Mouse (Mus musculus) embryonic facial prominence, embryonic 15.5 days (tissue): ENCODE data around the gene Aasdh. TPM values are rescaled to one million over a fixed set of nuclear protein-coding genes. Genes with fewer than 3 reads are reported as not detected.
A peak's percentile ranks its signal among the peaks of the same experiment; 100 is the strongest.
"Not testable (repeated sequence)": the region's sequence is repeated elsewhere in the genome, so short reads cannot be mapped to it uniquely, and the experiment has no call there.

Experiments used
- ATAC-seq: fragments of 200-750 bp; cut with Nextera tagmentation; 2 replicates; pipeline ENCODE4 v1.8.0; 2017; ENCODE audit warnings: low read depth, moderate TSS enrichment; ENCODE audit not compliant: insufficient number of reproducible peaks, low FRiP score, low TSS enrichment
- H3K27ac ChIP-seq: fragments of 300-500 bp; sonication (generic); replicated peaks from 2 replicates; pipeline ENCODE4 v1.5.1; 2015; ENCODE audit warnings: mild to moderate bottlenecking, inconsistent platforms
- H3K27me3 ChIP-seq: fragments of 300-500 bp; sonication (generic); 2 replicates; pipeline ENCODE4 v1.6.1; 2015; ENCODE audit warnings: inconsistent platforms
- H3K36me3 ChIP-seq: fragments of 300-500 bp; sonication (generic); 2 replicates; pipeline ENCODE4 v1.6.1; 2015; ENCODE audit warnings: mild to moderate bottlenecking, inconsistent platforms
- H3K4me1 ChIP-seq: fragments of 300-500 bp; sonication (generic); 2 replicates; pipeline ENCODE4 v1.6.1; 2015; ENCODE audit warnings: inconsistent platforms
- H3K4me2 ChIP-seq: fragments of 300-500 bp; sonication (generic); replicated peaks from 2 replicates; pipeline ENCODE4 v1.6.1; 2015; ENCODE audit warnings: mild to moderate bottlenecking, inconsistent platforms
- H3K4me3 ChIP-seq: fragments of 300-500 bp; sonication (generic); replicated peaks from 2 replicates; pipeline ENCODE4 v1.5.1; 2015; ENCODE audit warnings: mild to moderate bottlenecking, inconsistent platforms
- H3K9ac ChIP-seq: fragments of 300-500 bp; sonication (generic); 2 replicates; pipeline ENCODE4 v1.6.1; 2015; ENCODE audit warnings: inconsistent platforms
- H3K9me3 ChIP-seq: fragments of 300-500 bp; sonication (generic); replicated peaks from 2 replicates; pipeline ENCODE4 v1.6.1; 2016; ENCODE audit warnings: inconsistent platforms
- WGBS: fragments of 180-500 bp; shearing (Covaris S2); methylation state at CpG from one replicate; pipeline ENCODE4 v1.1.7; 2015; 5-methylcytosine and 5-hydroxymethylcytosine counted together
- polyA plus RNA-seq: library from polyadenylated mRNA; unstranded; fragments of >200 nt; fragmentation: Nextera tagmentation; extraction: Ambion mirVana; gene quantifications from 2 replicates; pipeline ENCODE4 v1.2.1, GENCODE M21; 2015

Gene Aasdh
- polyA plus RNA-seq, 1 experiment from 2014 or later = 18.8 TPM

- no peaks in the 10 kb centered on the region for H3K27me3 ChIP-seq
- H3K9ac ChIP-seq = no peak overlapping the region
- ATAC-seq = no peak
- peaks cover 13% of the 10 kb centered on the region for H3K4me1 ChIP-seq
- H3K4me2 ChIP-seq = no peak overlapping the region
- no peak overlapping the region for H3K27ac ChIP-seq
- H3K36me3 ChIP-seq = 0 out of 2 replicates have a peak, but pooled peaks cover 5% of the 10 kb centered on the region
- no peaks in the 10 kb centered on the region for H3K9me3 ChIP-seq
- H3K4me3 ChIP-seq = no peak overlapping the region
- WGBS = 69% methylated on average over 6 of the region's 6 CpGs
Measured at GRCm38 (mm10) chr5:76944965-76945677, 39.8 kb upstream of the Aasdh start.

GRCm38 (mm10) chr5:76942505-76942904, 37.2 kb upstream of the Aasdh start:
- Histone ChIP-seq H3K4me1 (peaks cover 6% of the 10 kb centered on the region; the same call in 1 of the 2 replicates), H3K27me3 (no peaks in the 10 kb centered on the region), H3K36me3 (peaks cover 13% of the 10 kb centered on the region; the same call in 1 of the 2 replicates), H3K4me2 (no peak overlapping the region), H3K9ac (no peak overlapping the region), H3K9me3 (no peaks in the 10 kb centered on the region), H3K27ac (no peak overlapping the region), H3K4me3 (no peak overlapping the region)
- ATAC-seq = no peak
- 91% methylated on average over 4 of the region's 4 CpGs for WGBS

- H3K27ac ChIP-seq = no peak overlapping the region
- H3K27me3 ChIP-seq = no peaks in the 10 kb centered on the region
- H3K4me2 ChIP-seq = no peak overlapping the region
- WGBS = 73% methylated on average over 4 of the region's 4 CpGs
- H3K9me3 ChIP-seq = no peaks in the 10 kb centered on the region
- peaks cover 6% of the 10 kb centered on the region; the same call in 1 of the 2 replicates for H3K4me1 ChIP-seq
- no peak for ATAC-seq
- peaks cover 13% of the 10 kb centered on the region; the same call in 1 of the 2 replicates for H3K36me3 ChIP-seq
- no peak overlapping the region for H3K9ac ChIP-seq
- no peak overlapping the region for H3K4me3 ChIP-seq
Measured at GRCm38 (mm10) chr5:76941975-76942374, 36.7 kb upstream of the Aasdh start.

- H3K27ac ChIP-seq = no peak overlapping the region
- H3K36me3 ChIP-seq = peaks cover 13% of the 10 kb centered on the region; the same call in 1 of the 2 replicates
- H3K9ac ChIP-seq = no peak overlapping the region
- H3K27me3 ChIP-seq = no peaks in the 10 kb centered on the region
- H3K4me3 ChIP-seq = no peak overlapping the region
- H3K4me2 ChIP-seq = no peak overlapping the region
- H3K4me1 ChIP-seq = no peaks in the 10 kb centered on the region
- ATAC-seq = no peak
- no peaks in the 10 kb centered on the region for H3K9me3 ChIP-seq
- WGBS = 91% methylated on average over 8 of the region's 8 CpGs
Measured at GRCm38 (mm10) chr5:76939717-76940116, 34.4 kb upstream of the Aasdh start.

GRCm38 (mm10) chr5:76929180-76929877, 24.0 kb upstream of the Aasdh start:
- H3K27me3 ChIP-seq = no peaks in the 10 kb centered on the region
- 66% methylated on average over 7 of the region's 7 CpGs for WGBS
- H3K36me3 ChIP-seq = peaks cover 19% of the 10 kb centered on the region
- H3K9ac ChIP-seq = no peak overlapping the region
- peak overlapping the region; percentile 38; the same call in 1 of the 2 replicates for H3K4me2 ChIP-seq
- H3K4me1 ChIP-seq = peaks cover 5% of the 10 kb centered on the region
- H3K9me3 ChIP-seq = no peaks in the 10 kb centered on the region
- H3K27ac ChIP-seq = peak overlapping the region; percentile 48; the same call in 1 of the 2 replicates
- H3K4me3 ChIP-seq = no peak overlapping the region
- no peak for ATAC-seq

- Histone ChIP-seq H3K4me1 (peaks cover 5% of the 10 kb centered on the region), H3K9ac (no peak overlapping the region), H3K36me3 (peaks cover 19% of the 10 kb centered on the region), H3K4me2 (peak overlapping the region; percentile 38), H3K27me3 (no peaks in the 10 kb centered on the region), H3K4me3 (peak overlapping the region; percentile 27), H3K9me3 (no peaks in the 10 kb centered on the region), H3K27ac (peak overlapping the region; percentile 81)
- WGBS = 37% methylated on average over 16 of the region's 16 CpGs
- 0 out of 2 replicates have a peak, but pooled peaks have one; percentile 65 for ATAC-seq
Measured at GRCm38 (mm10) chr5:76928124-76928832, 23.0 kb upstream of the Aasdh start.

GRCm38 (mm10) chr5:76924296-76924695, 19.0 kb upstream of the Aasdh start:
- peaks cover 37% of the 10 kb centered on the region for H3K36me3 ChIP-seq
- 79% methylated on average over 1 of the region's 1 CpGs for WGBS

GRCm38 (mm10) chr5:76923428-76923827, 18.1 kb upstream of the Aasdh start:
- ATAC-seq = peak; percentile 61
- Histone ChIP-seq H3K27ac (0 out of 2 replicates have a peak overlapping the region, but pooled peaks have one; percentile 7), H3K4me2 (no peak overlapping the region), H3K9ac (no peak overlapping the region), H3K9me3 (no peaks in the 10 kb centered on the region), H3K36me3 (peaks cover 44% of the 10 kb centered on the region), H3K4me3 (no peak overlapping the region), H3K27me3 (no peaks in the 10 kb centered on the region), H3K4me1 (peaks cover 3% of the 10 kb centered on the region)
- 67% methylated on average over 13 of the region's 13 CpGs for WGBS

More at GRCm38 (mm10) chr5:76924296-76924695, 19.0 kb upstream of the Aasdh start:
- H3K27me3 ChIP-seq = no peaks in the 10 kb centered on the region
- H3K4me3 ChIP-seq = no peak overlapping the region
- no peak overlapping the region for H3K4me2 ChIP-seq
- H3K27ac ChIP-seq = no peak overlapping the region
- no peak overlapping the region for H3K9ac ChIP-seq
- ATAC-seq = no peak
- H3K4me1 ChIP-seq = peaks cover 5% of the 10 kb centered on the region
- H3K9me3 ChIP-seq = no peaks in the 10 kb centered on the region

- Histone ChIP-seq H3K4me1 (no peaks in the 10 kb centered on the region), H3K9ac (no peak overlapping the region), H3K27me3 (no peaks in the 10 kb centered on the region), H3K4me3 (no peak overlapping the region), H3K4me2 (no peak overlapping the region), H3K36me3 (peaks cover 49% of the 10 kb centered on the region), H3K9me3 (no peaks in the 10 kb centered on the region), H3K27ac (no peak overlapping the region)
- WGBS = 84% methylated on average over 4 of the region's 4 CpGs
- no peak for ATAC-seq
Measured at GRCm38 (mm10) chr5:76922833-76923232, 17.5 kb upstream of the Aasdh start.

GRCm38 (mm10) chr5:76912522-76912921, 7.2 kb upstream of the Aasdh start:
- H3K4me1 ChIP-seq, H3K27ac ChIP-seq, H3K27me3 ChIP-seq, ATAC-seq, H3K9ac ChIP-seq, H3K9me3 ChIP-seq, H3K4me3 ChIP-seq, H3K4me2 ChIP-seq: not testable (repeated sequence)
- WGBS = 95% methylated on average over 5 of the region's 5 CpGs
- H3K36me3 ChIP-seq = peaks cover 20% of the 10 kb centered on the region

GRCm38 (mm10) chr5:76910807-76911206, 5.5 kb upstream of the Aasdh start:
- Histone ChIP-seq H3K9me3 (no peaks in the 10 kb centered on the region), H3K9ac (no peak overlapping the region), H3K27ac (no peak overlapping the region), H3K27me3 (no peaks in the 10 kb centered on the region), H3K4me1 (peaks cover 5% of the 10 kb centered on the region), H3K36me3 (peaks cover 15% of the 10 kb centered on the region), H3K4me3 (no peak overlapping the region), H3K4me2 (no peak overlapping the region)
- 85% methylated on average over 3 of the region's 3 CpGs for WGBS
- ATAC-seq = no peak
